Mouse (Mus musculus) heart, embryonic 11.5 days (tissue): ENCODE measurements around the gene Abhd12. TPM values are rescaled to one million over a fixed set of nuclear protein-coding genes. Genes with fewer than 3 reads are reported as not detected.

ENCODE experiments used
- ATAC-seq: fragments of 200-750 bp; cut with Nextera tagmentation; replicated peaks from 2 replicates; pipeline ENCODE4 v1.8.0; 2017; ENCODE audit warnings: moderate library complexity; ENCODE audit not compliant: insufficient number of reproducible peaks, low FRiP score, low TSS enrichment
- H3K27ac ChIP-seq: fragments of 300-500 bp; sonication (generic); 2 replicates; pipeline ENCODE4 v1.5.1; 2014; ENCODE audit warnings: mild to moderate bottlenecking, low read depth, low read length
- H3K27me3 ChIP-seq: fragments of 300-500 bp; sonication (generic); 2 replicates; pipeline ENCODE4 v1.6.1; 2014; ENCODE audit warnings: mild to moderate bottlenecking, low read length, mixed read lengths; ENCODE audit not compliant: control insufficient read depth, insufficient read depth
- H3K36me3 ChIP-seq: fragments of 300-500 bp; sonication (generic); 2 replicates; pipeline ENCODE4 v1.6.1; 2014; ENCODE audit warnings: mild to moderate bottlenecking, low read length, moderate library complexity, mixed read lengths; ENCODE audit not compliant: control insufficient read depth, insufficient read depth
- H3K4me1 ChIP-seq: fragments of 300-500 bp; sonication (generic); 2 replicates; pipeline ENCODE4 v1.6.1; 2014; ENCODE audit warnings: low read length; ENCODE audit not compliant: control insufficient read depth, insufficient read depth
- H3K4me2 ChIP-seq: fragments of 300-500 bp; sonication (generic); 2 replicates; pipeline ENCODE4 v1.6.1; 2014; ENCODE audit warnings: mild to moderate bottlenecking, moderate library complexity
- H3K4me3 ChIP-seq: fragments of 300-500 bp; sonication (generic); 2 replicates; pipeline ENCODE4 v1.5.1; 2014; ENCODE audit warnings: low read depth, low read length
- H3K9ac ChIP-seq: fragments of 300-500 bp; sonication (generic); 2 replicates; pipeline ENCODE4 v1.6.1; 2014; ENCODE audit warnings: mild to moderate bottlenecking, low read depth, low read length, moderate library complexity
- H3K9me3 ChIP-seq: fragments of 300-500 bp; sonication (generic); replicated peaks from 2 replicates; pipeline ENCODE4 v1.6.1; 2016; ENCODE audit warnings: low read length; ENCODE audit not compliant: control insufficient read depth
- WGBS: fragments of 180-500 bp; shearing (Covaris S2); extraction: QIAGEN DNeasy Blood & Tissue Kit; methylation state at CpG from one replicate; pipeline ENCODE4 v1.1.7; 2014; ENCODE audit not compliant: insufficient replicate concordance; 5-methylcytosine and 5-hydroxymethylcytosine counted together
- polyA plus RNA-seq: library from polyadenylated mRNA; unstranded; fragments of >200 nt; fragmentation: Nextera tagmentation; extraction: Ambion mirVana; gene quantifications from 2 replicates; pipeline ENCODE4 v1.2.1, GENCODE M21; 2014

Gene Abhd12
- polyA plus RNA-seq, 1 experiment from 2014 or later = 49.2 TPM

DNA sequence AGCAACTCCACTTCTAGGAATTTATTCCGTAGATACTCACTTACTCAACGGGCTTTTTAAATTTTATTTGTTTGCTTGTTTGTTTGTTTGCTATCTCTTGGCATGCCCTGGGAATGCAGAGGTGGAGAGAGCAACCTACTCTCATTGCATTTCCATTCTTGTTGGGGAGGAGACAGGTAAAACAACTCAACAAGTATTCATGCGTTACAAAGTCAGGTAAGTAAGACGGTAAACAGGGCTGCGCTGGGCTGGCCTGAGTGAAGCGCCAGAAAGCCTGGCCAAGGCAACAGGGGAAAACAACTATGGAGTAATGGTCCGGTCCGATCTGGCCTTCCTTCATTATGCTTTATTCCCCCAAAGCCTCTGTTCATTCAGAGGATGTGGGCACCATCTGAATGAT is 2.2 kb downstream of the Abhd12 start:
- no peak for ATAC-seq
- Histone ChIP-seq H3K4me3 (no peak overlapping the region), H3K4me2 (no peak overlapping the region), H3K9ac (no peak overlapping the region), H3K27me3 (no peaks in the 10 kb centered on the region), H3K4me1 (peaks cover 9% of the 10 kb centered on the region; the same call in 1 of the 2 replicates), H3K36me3 (no peaks in the 10 kb centered on the region), H3K9me3 (no peaks in the 10 kb centered on the region), H3K27ac (no peak overlapping the region)
- 87% methylated on average over 8 of the region's 8 CpGs for WGBS

DNA sequence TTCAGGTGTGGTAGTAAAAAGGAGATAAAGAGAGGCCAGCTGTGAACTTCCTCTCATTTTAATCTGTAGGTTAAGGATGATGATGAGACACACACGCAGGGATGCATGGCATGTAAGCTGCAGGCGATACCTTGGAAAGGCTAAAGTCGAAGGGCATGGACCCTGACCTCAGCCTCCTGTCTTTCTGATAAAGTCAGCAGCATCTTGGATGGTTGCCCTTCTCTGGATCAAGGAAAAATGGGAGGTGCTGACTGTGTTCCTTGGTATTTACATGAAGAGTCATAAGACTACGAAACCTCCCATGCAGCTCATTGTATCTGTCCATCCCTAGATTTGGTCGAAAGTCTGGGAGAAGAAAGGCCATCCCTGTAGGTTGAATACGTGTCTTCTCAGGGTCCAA is 4.2 kb downstream of the Abhd12 start:
- no peaks in the 10 kb centered on the region for H3K9me3 ChIP-seq
- H3K4me2 ChIP-seq = no peak overlapping the region
- peaks cover 9% of the 10 kb centered on the region; the same call in 1 of the 2 replicates for H3K4me1 ChIP-seq
- H3K4me3 ChIP-seq = no peak overlapping the region
- 81% methylated on average over 6 of the region's 6 CpGs for WGBS
- H3K9ac ChIP-seq = no peak overlapping the region
- no peak overlapping the region for H3K27ac ChIP-seq
- no peaks in the 10 kb centered on the region for H3K36me3 ChIP-seq
- no peaks in the 10 kb centered on the region for H3K27me3 ChIP-seq
- no peak for ATAC-seq

DNA sequence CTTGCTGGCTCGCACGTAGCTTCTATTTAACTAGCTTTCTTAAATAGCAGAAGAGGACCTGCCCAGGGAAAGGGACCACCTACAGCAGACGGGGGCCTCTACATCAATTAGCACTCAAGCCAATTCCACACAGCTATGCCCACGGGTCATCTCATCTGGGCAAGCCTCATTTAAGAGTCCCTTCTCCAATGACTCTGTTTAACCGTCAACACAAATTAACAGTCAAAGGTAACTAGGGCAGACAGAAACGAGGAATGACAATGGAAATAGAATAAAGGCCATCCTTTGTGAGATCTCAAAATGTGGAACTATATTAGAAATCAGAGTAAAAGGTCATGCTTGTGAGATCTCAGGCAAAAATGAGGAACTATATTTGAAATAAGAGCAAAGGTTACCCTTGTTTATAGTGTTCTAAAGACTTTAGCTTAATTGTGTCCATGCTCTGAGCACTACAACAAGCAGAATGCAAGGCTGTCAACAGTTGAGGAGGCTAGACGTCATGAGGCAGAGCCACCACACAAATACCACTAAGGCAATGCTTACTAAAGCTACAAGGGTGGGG is 8.8 kb downstream of the Abhd12 start:
- no peaks in the 10 kb centered on the region for H3K36me3 ChIP-seq
- H3K9me3 ChIP-seq = no peaks in the 10 kb centered on the region
- H3K27me3 ChIP-seq = no peaks in the 10 kb centered on the region
- H3K27ac ChIP-seq = no peak overlapping the region
- H3K4me2 ChIP-seq = no peak overlapping the region
- 82% methylated on average over 7 of the region's 7 CpGs for WGBS
- no peak for ATAC-seq
- H3K4me3 ChIP-seq = no peak overlapping the region
- no peaks in the 10 kb centered on the region for H3K4me1 ChIP-seq
- no peak overlapping the region for H3K9ac ChIP-seq

DNA sequence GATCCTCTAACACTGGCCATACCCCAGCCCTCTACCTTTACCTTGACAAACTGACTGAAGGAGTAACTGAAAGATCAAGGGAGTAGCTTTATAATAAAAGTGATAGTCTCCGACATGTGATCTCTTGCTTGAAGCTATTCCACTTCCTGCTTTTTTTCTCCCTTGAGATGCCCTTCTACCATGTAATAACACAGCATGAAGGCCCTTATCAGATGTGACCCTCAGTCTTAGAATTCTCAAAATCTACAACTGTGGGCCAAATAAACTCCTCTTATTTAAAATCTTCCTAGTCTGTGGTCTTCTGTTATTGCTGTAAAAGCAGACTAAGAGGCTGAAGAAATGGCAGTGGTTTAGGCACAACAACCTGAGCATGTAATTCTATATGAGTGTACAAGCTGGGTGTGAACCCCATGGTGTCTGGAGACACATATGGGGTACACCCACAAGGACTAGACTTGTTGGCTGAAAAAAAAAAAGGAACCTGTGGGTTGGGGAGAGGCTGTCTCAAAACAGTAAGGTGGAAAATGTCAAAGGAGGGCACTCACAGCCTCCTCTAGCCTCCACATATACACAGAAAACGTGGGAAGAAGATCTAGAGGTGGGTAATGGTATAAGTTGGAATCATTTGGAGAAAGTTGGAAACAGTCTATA is 9.8 kb downstream of the Abhd12 start:
- WGBS = 88% methylated on average over 2 of the region's 2 CpGs
- ATAC-seq = no peak
- no peak overlapping the region for H3K4me2 ChIP-seq
- H3K4me3 ChIP-seq = no peak overlapping the region
- no peaks in the 10 kb centered on the region for H3K4me1 ChIP-seq
- no peak overlapping the region for H3K9ac ChIP-seq
- H3K36me3 ChIP-seq = no peaks in the 10 kb centered on the region
- H3K27ac ChIP-seq = no peak overlapping the region
- H3K27me3 ChIP-seq = no peaks in the 10 kb centered on the region
- no peaks in the 10 kb centered on the region for H3K9me3 ChIP-seq

DNA sequence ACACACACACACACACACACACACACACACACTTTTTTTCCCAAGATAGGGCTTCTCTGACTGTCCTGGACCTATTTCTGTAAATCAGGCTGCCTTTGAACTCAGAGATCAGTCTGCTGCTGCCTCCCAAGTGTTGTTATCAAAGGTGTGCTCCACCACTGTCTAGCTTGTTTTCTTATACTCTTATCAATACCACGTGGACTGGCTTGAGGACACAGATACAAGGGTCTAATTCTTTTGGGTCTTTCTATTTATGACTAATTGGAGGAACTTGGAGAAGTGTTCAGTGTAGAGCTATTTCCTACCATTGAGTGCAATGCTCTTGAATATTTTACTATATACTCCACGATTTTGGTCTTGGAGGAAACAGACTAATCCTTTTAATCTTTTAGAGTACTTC is 17.2 kb downstream of the Abhd12 start:
- Histone ChIP-seq H3K27me3 (no peaks in the 10 kb centered on the region), H3K4me3 (no peak overlapping the region), H3K27ac (no peak overlapping the region), H3K4me1 (0 out of 2 replicates have a peak, but pooled peaks cover 6% of the 10 kb centered on the region), H3K4me2 (no peak overlapping the region), H3K36me3 (no peaks in the 10 kb centered on the region), H3K9ac (no peak overlapping the region), H3K9me3 (no peaks in the 10 kb centered on the region)
- WGBS = 45% methylated on average over 2 of the region's 2 CpGs
- no peak for ATAC-seq

DNA sequence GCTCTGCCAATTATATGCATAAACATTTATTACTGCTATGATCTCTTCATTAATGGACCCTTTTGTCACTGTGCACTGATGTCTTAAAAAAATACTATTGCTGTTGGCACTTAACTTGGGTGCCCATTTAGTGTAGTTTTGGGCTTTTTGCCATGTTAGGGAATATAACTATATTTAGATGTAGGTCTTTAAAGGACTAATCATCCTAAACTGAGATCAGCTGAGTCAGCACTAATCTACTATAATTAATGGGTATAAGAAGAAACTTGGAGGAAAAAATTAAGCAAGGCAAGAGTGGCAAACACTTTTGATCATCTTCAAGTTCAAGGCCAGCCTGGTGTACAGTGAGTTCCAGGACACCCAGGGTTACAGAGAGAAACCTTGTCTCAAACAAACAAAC is 18.2 kb downstream of the Abhd12 start:
- Histone ChIP-seq H3K27ac (no peak overlapping the region), H3K36me3 (no peaks in the 10 kb centered on the region), H3K4me3 (no peak overlapping the region), H3K27me3 (no peaks in the 10 kb centered on the region), H3K4me2 (no peak overlapping the region), H3K9ac (no peak overlapping the region), H3K4me1 (0 out of 2 replicates have a peak, but pooled peaks cover 6% of the 10 kb centered on the region), H3K9me3 (no peaks in the 10 kb centered on the region)
- no peak for ATAC-seq

DNA sequence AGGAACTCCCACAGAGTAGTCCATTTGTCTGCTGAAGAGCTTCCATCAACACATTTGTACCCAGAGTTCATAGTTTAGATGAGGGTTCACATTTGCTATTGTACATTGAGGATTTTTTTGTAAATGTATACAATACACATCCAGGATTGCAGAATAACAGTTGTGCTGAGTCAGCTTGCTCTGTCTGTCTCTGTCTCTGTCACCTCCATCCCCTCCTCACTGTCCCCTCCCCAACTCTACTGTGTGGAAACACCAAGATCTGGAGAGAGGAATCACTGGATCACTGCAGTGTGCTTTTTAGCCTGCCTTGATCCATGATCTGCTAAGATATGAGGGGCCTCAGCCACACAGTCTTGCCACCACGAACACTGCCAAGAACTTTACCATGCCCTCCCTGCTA is 18.7 kb downstream of the Abhd12 start:
- no peak overlapping the region for H3K9ac ChIP-seq
- ATAC-seq = no peak
- no peak overlapping the region for H3K27ac ChIP-seq
- no peaks in the 10 kb centered on the region for H3K9me3 ChIP-seq
- H3K4me2 ChIP-seq = no peak overlapping the region
- H3K27me3 ChIP-seq = no peaks in the 10 kb centered on the region
- H3K4me3 ChIP-seq = no peak overlapping the region
- no peaks in the 10 kb centered on the region for H3K36me3 ChIP-seq
- 0 out of 2 replicates have a peak, but pooled peaks cover 6% of the 10 kb centered on the region for H3K4me1 ChIP-seq
- 73% methylated on average over 1 of the region's 1 CpGs for WGBS

DNA sequence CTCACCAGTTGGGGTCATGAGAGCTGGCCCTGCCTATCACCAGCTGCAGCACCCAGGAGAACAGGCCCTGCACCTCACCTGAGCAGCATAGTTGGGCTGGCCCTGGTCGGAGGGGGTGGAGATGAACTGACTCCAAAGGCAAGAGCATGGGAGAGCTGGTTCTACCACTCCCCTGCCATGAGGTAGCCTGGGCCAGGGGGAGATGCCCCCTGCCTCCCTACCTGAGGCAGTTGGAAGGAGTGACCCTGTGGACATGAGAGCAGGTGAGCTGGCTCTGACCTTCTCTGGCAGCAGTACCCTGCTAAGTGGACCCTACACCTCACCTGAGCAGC is 19.8 kb downstream of the Abhd12 start:
- H3K36me3 ChIP-seq = no peaks in the 10 kb centered on the region
- 0 out of 2 replicates have a peak, but pooled peaks have one; percentile 24 for ATAC-seq
- no peak overlapping the region for H3K9ac ChIP-seq
- H3K4me3 ChIP-seq = no peak overlapping the region
- WGBS = 95% methylated on average over 1 of the region's 1 CpGs
- H3K27ac ChIP-seq = no peak overlapping the region
- no peaks in the 10 kb centered on the region for H3K9me3 ChIP-seq
- H3K4me2 ChIP-seq = no peak overlapping the region
- 0 out of 2 replicates have a peak, but pooled peaks cover 6% of the 10 kb centered on the region for H3K4me1 ChIP-seq
- no peaks in the 10 kb centered on the region for H3K27me3 ChIP-seq
